Mouse (Mus musculus) bone marrow, adult 2 months (tissue): ENCODE data around the gene Hist1h4b. TPM values are rescaled to one million over a fixed set of nuclear protein-coding genes. Genes with fewer than 3 reads are reported as not detected.

Experiments used
- H3K27ac ChIP-seq: fragments of 200-500 bp; 2 replicates; pipeline ENCODE4 v1.5.1; 2012; ENCODE audit warnings: low read depth, mild to moderate bottlenecking, control low read depth, inconsistent platforms, low read length; ENCODE audit not compliant: control insufficient read depth, poor library complexity, insufficient read depth
- H3K4me1 ChIP-seq: fragments of 200-500 bp; 2 replicates; pipeline ENCODE4 v1.6.1; 2011; ENCODE audit warnings: low read length; ENCODE audit not compliant: control insufficient read depth, insufficient read depth
- H3K4me3 ChIP-seq: fragments of 200-500 bp; replicated peaks from 2 replicates; pipeline ENCODE3; 2011; ENCODE audit warnings: mild to moderate bottlenecking, low read depth, low read length, control low read depth; ENCODE audit not compliant: control insufficient read depth
- CTCF ChIP-seq: fragments of 200-500 bp; IDR thresholded peaks from 2 replicates; pipeline ENCODE4 v1.5.1; 2011; ENCODE audit warnings: low read length, control low read depth; ENCODE audit not compliant: control insufficient read depth, insufficient read depth
- POLR2A ChIP-seq: fragments of 200-500 bp; IDR thresholded peaks from 2 replicates; pipeline ENCODE4 v1.6.1; 2011; ENCODE audit warnings: low read depth, mild to moderate bottlenecking, control low read depth, low read length, borderline replicate concordance; ENCODE audit not compliant: control insufficient read depth
- WGBS: fragments of 180-500 bp; shearing (Covaris S2); methylation state at CpG from one replicate; pipeline ENCODE4 v1.1.7; 2018; 5-methylcytosine and 5-hydroxymethylcytosine counted together
- polyA plus RNA-seq: library from polyadenylated mRNA; stranded (reverse); fragments of >200 nt; gene quantifications from 2 replicates; pipeline ENCODE4 v1.2.4, GENCODE M21; 2011; ENCODE audit warnings: low replicate concordance; ENCODE audit not compliant: missing spikeins, insufficient read depth, insufficient read length

The Hist1h4b gene
- polyA plus RNA-seq, 1 experiment: 275 TPM

DNA sequence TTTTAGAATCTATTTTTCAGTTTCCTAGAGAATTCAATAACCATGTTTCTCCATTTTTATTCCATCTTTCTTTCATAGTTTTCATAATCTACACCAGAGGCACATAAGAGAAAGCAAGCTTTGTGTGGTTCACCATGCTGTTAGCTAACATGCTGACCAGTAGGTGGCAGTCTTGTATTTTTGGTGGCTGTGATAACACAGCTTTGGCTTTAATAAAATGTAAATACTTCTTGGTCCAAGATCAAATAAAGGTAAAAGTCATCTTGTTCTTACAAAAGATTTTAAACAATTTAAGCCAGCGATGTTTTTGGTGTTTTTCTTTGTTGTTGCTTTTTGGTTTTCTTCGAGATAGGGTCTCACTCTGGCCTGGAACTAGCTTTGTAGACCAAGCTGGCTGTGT, 35.7 kb downstream of the Hist1h4b start:
- Histone ChIP-seq H3K4me3 (no peak overlapping the region), H3K27ac (no peak overlapping the region), H3K4me1 (no peaks in the 10 kb centered on the region)
- WGBS: 39% methylated on average over 2 of the region's 2 CpGs
- TF ChIP-seq POLR2A: no peak
- peak; percentile 25; the same call in 1 of the 2 replicates for TF ChIP-seq CTCF

DNA sequence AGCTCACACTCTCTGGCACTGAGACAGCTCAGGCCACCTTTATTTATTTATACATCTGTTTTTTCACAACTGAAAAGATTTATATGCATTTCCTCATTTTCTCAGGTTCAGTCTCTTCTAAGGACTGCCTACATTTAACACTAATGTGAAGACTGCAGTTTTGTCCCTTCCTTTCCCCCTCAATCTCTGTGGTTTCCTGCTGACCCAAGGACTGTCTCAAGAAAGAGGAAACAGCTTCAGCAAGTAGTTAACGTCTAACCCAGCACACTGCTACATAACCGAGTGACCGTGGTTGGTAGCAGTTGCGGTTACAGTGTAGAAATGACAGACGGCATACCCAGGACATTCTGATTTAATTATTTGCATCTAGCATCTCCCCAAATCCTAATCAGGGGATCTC, 42.6 kb downstream of the Hist1h4b start:
- Histone ChIP-seq H3K4me1 (peaks cover 1% of the 10 kb centered on the region; the same call in 1 of the 2 replicates), H3K27ac (no peak overlapping the region), H3K4me3 (no peak overlapping the region)
- TF ChIP-seq CTCF: no peak
- no peak for TF ChIP-seq POLR2A
- WGBS: 3% methylated on average over 5 of the region's 5 CpGs

DNA sequence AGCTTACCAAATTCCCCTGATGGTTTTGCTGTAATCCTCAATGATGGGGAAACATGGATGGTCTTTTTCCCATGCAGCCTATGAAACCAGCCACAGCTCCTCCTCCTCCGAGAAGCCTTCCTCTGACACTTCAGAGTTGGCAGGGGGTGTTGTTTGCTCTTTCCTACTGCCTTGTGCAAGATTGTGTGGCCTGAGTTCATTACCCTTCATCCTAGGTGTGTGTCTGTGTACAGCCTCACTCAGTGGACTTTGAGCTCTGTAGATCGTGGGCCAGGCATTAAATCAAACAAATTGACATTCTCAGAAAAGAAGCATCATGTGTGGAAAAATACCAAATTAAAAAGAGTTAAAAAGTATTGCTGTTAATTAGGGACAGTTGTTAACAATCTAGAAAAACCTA, 47.7 kb downstream of the Hist1h4b start:
- WGBS: 58% methylated on average over 2 of the region's 2 CpGs
- TF ChIP-seq CTCF: no peak
- TF ChIP-seq POLR2A: no peak
- no peaks in the 10 kb centered on the region for H3K4me1 ChIP-seq
- H3K27ac ChIP-seq: no peak overlapping the region
- no peak overlapping the region for H3K4me3 ChIP-seq

DNA sequence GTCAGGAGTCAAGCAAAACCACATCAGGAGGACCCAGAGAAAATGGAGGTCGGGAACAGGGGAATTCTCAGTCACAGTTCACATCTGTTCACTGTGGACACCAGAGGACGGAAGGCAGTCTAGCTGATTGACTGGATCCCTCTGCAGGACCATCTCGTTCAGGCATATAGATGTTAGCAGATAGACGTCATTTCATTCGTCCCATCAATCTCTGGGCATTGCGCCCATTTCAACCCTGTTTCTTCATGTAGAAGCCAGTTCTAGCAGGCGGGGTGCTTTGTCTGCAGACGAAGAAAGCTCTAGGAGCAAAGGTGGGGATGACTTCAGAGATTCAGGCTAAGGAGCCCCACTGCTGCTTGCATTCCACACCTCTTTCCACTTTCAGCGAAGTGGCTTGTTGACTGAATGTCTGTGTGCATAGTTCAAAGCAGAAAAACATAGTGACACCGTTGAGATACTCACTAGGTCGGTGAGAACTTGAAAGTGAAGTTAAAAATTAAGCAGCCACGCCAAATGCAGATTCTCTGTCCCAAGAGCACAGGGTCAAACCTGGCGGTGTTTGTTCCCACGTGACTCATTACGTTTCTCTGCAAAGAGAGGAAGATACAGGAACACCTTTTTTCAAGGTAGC, 49.7 kb downstream of the Hist1h4b start, which contains the start of gene Slc17a2:
Slc17a2 (plus strand) TSS at position 572 of the 631 bp plus-strand sequence.
- TF ChIP-seq POLR2A (no peak), CTCF (no peak)
- no peak within 1 kb of the TSS for H3K4me3 ChIP-seq
- H3K4me1 ChIP-seq: no peaks in the 10 kb centered on the region
- 81% methylated on average over 15 of the region's 15 CpGs for WGBS
- H3K27ac ChIP-seq: no peak within 1 kb of the TSS

Other genes starting within 250 kb of the Hist1h4b start
- gene Hist1h4h, start 226.0 kb upstream of the Hist1h4b start, polyA plus RNA-seq: 23.3 and 39.5 TPM in 2 replicates
- 105 and 151 TPM in 2 replicates for gene Hist1h2af, start 223.1 kb upstream of the Hist1h4b start, polyA plus RNA-seq
- 16.1 and 17.7 TPM in 2 replicates for gene Hist1h3g, start 221.6 kb upstream of the Hist1h4b start, polyA plus RNA-seq
- 6.8 and 11.4 TPM in 2 replicates for gene Hist1h2bh, start 213.6 kb upstream of the Hist1h4b start, polyA plus RNA-seq
- gene Hist1h3f, start 213.0 kb upstream of the Hist1h4b start, polyA plus RNA-seq: 3.0 and 6.4 TPM in 2 replicates
- 114 and 284 TPM in 2 replicates for gene Hist1h4f, start 205.4 kb upstream of the Hist1h4b start, polyA plus RNA-seq
- gene Hist1h1d, start 203.8 kb upstream of the Hist1h4b start, polyA plus RNA-seq: 9.7 and 12.7 TPM in 2 replicates
- 5.3 and 12.9 TPM in 2 replicates for gene Hist1h3e, start 194.6 kb upstream of the Hist1h4b start, polyA plus RNA-seq
- gene Hist1h2ae, start 185.8 kb upstream of the Hist1h4b start, polyA plus RNA-seq: 12.5 and 23.9 TPM in 2 replicates
- gene Hist1h2bg, start 185.6 kb upstream of the Hist1h4b start, polyA plus RNA-seq: 65.5 and 109 TPM in 2 replicates
- 32.4 and 40.5 TPM in 2 replicates for gene Hist1h2bf, start 182.8 kb upstream of the Hist1h4b start, polyA plus RNA-seq
- 2.6 and 4.3 TPM in 2 replicates for gene Hist1h2ad, start 182.6 kb upstream of the Hist1h4b start, polyA plus RNA-seq
- 7.1 and 11.3 TPM in 2 replicates for gene Hist1h3d, start 181.2 kb upstream of the Hist1h4b start, polyA plus RNA-seq
- 50.4 and 64.8 TPM in 2 replicates for gene Hist1h4d, start 175.4 kb upstream of the Hist1h4b start, polyA plus RNA-seq
- gene Hist1h2be, start 135.9 kb upstream of the Hist1h4b start, polyA plus RNA-seq: 9.2 and 11.8 TPM in 2 replicates
- 27.6 and 54.3 TPM in 2 replicates for gene Hist1h1e, start 134.5 kb upstream of the Hist1h4b start, polyA plus RNA-seq
- gene Hist1h2ac, start 73.1 kb upstream of the Hist1h4b start, polyA plus RNA-seq: 2.0 and 3.7 TPM in 2 replicates
- 42.9 and 54.0 TPM in 2 replicates for gene Hist1h2bc, start 72.8 kb upstream of the Hist1h4b start, polyA plus RNA-seq
- 3.9 TPM in 1 of 2 replicates, not detected in the other for gene Hist1h1t, start 61.2 kb upstream of the Hist1h4b start, polyA plus RNA-seq
- gene Hist1h4c, start 58.6 kb upstream of the Hist1h4b start, polyA plus RNA-seq: 7.1 and 15.1 TPM in 2 replicates
- gene Hfe, start 46.2 kb upstream of the Hist1h4b start, polyA plus RNA-seq: 4.0 and 4.5 TPM in 2 replicates
- 78.9 and 108 TPM in 2 replicates for gene Hist1h1c, start 18.2 kb upstream of the Hist1h4b start, polyA plus RNA-seq
- 42.2 and 62.6 TPM in 2 replicates for gene Hist1h3c, start 11.4 kb upstream of the Hist1h4b start, polyA plus RNA-seq
- 65.7 and 136 TPM in 2 replicates for gene Hist1h2bb, start 10.3 kb upstream of the Hist1h4b start, polyA plus RNA-seq
- 30.3 and 31.4 TPM in 2 replicates for gene Hist1h2ab, start 5.9 kb upstream of the Hist1h4b start, polyA plus RNA-seq
- gene Hist1h3b, start 4.7 kb upstream of the Hist1h4b start, polyA plus RNA-seq: 19.6 TPM in 1 of 2 replicates, not detected in the other
- 62.7 and 98.3 TPM in 2 replicates for gene Hist1h4a, start 4.2 kb downstream of the Hist1h4b start, polyA plus RNA-seq
- gene Hist1h3a, start 5.4 kb downstream of the Hist1h4b start, polyA plus RNA-seq: 11.4 and 30.9 TPM in 2 replicates
- gene Hist1h1a, start 6.7 kb downstream of the Hist1h4b start, polyA plus RNA-seq: 38.3 and 41.6 TPM in 2 replicates
- gene Trim38, start 12.9 kb downstream of the Hist1h4b start, polyA plus RNA-seq: not detected in 2 replicates
- gene Slc17a2, start 50.0 kb downstream of the Hist1h4b start, polyA plus RNA-seq: 1.4 TPM in 1 of 2 replicates, not detected in the other
- gene Slc17a3, start 82.4 kb downstream of the Hist1h4b start, polyA plus RNA-seq: 2.9 TPM in 1 of 2 replicates, not detected in the other
- gene Slc17a1, start 110.7 kb downstream of the Hist1h4b start, polyA plus RNA-seq: not detected in 2 replicates
- not detected in 2 replicates for gene Slc17a4, start 158.0 kb downstream of the Hist1h4b start, polyA plus RNA-seq
- not detected in 2 replicates for gene Hist1h2ba, start 177.1 kb downstream of the Hist1h4b start, polyA plus RNA-seq
- not detected in 2 replicates for gene Hist1h2aa, start 177.4 kb downstream of the Hist1h4b start, polyA plus RNA-seq
- gene Scgn, start 234.2 kb downstream of the Hist1h4b start, polyA plus RNA-seq: not detected in 2 replicates